Mouse (Mus musculus) olfactory bulb, adult 2 months (tissue): Measurements from ENCODE around the gene Stard3.

Experiments
- CTCF ChIP-seq: fragments of 200-500 bp; IDR thresholded peaks from 2 replicates; pipeline ENCODE4 v1.5.1; 2012; ENCODE audit warnings: low read depth, mild to moderate bottlenecking, low read length, moderate library complexity; ENCODE audit not compliant: insufficient read depth
- POLR2A ChIP-seq: fragments of 200-500 bp; IDR thresholded peaks from 2 replicates; pipeline ENCODE4 v1.6.1; 2012; ENCODE audit warnings: mild to moderate bottlenecking, low read depth, low read length, moderate library complexity; ENCODE audit not compliant: insufficient read depth

DNA sequence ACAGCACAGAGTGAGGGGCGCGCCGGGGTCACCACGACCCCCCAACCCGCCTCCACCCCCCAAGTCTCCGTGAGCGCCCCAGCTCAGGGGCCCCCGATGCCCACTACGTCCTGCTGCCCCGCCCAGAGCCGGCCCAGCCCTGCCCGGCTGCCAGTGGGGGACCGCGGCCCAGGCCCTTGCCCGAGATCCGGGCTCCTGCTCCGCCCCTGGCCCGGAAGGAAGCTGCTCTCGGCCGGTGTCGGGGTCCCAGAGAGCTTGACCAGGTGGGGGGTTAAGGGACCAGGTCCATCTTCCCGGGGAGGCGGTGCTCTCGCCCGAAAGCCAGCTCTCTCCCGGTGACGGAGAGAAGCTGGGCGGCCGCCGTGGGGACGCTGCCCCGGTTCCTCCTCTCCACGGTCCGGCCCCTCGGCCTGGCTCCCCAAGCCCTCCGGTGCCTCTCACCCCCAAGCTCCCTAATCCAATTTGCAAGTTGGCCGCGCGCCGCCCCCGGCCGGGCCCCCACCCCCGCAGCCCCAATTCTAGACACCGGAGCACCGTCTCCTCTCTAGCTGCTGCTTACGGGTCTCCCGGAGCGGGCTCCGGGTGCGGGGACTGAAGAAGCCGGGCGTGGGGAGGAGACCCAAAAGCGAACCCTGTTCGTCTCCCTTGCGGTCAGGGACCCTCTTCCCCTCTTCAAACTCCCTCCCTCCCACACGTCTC, 29.6 kb upstream of the Stard3 start:
- TF ChIP-seq CTCF (no peak), POLR2A (no peak)
